Mouse (Mus musculus): ENCODE results near the gene Ntpcr. TPM values are rescaled to one million over a fixed set of nuclear protein-coding genes. Genes with fewer than 3 reads are reported as not detected.

The Ntpcr gene
- polyA plus RNA-seq, 1 experiment from 2014 or later, result 20.6 TPM

- Histone ChIP-seq H3K36me3 (ENCODE audit: control insufficient read depth, insufficient read depth, low read length) (no peaks in the 10 kb centered on the region), H3K27ac (ENCODE audit: low read depth, low read length) (no peak overlapping the region), H3K27me3 (ENCODE audit: control insufficient read depth, insufficient read depth, low read length) (no peaks in the 10 kb centered on the region), H3K4me1 (ENCODE audit: control insufficient read depth, insufficient read depth, low read length) (no peaks in the 10 kb centered on the region), H3K9me3 (ENCODE audit: control insufficient read depth, low read length) (no peaks in the 10 kb centered on the region), H3K4me2 (no peak overlapping the region), H3K4me3 (ENCODE audit: low read depth, low read length) (no peak overlapping the region), H3K9ac (ENCODE audit: low read length) (no peak overlapping the region)
- no peak for DNase-seq (ENCODE audit: low spot score, missing footprints)
- no peak for ATAC-seq (ENCODE audit: low FRiP score)
- WGBS, result 87% methylated on average over 1 of the region's 1 CpGs
These were observed 27.3 kb downstream of the Ntpcr start for GRCm38 (mm10) chr8:125757106-125757496.

- no peaks in the 10 kb centered on the region for H3K36me3 ChIP-seq (ENCODE audit: control insufficient read depth, insufficient read depth, low read length)
- H3K4me2 ChIP-seq, result no peak overlapping the region
- no peak for ATAC-seq (ENCODE audit: low FRiP score)
- H3K4me3 ChIP-seq (ENCODE audit: low read depth, low read length), result no peak overlapping the region
- DNase-seq (ENCODE audit: low spot score, missing footprints), result peak; percentile 91
- H3K9ac ChIP-seq (ENCODE audit: low read length), result no peak overlapping the region
- H3K4me1 ChIP-seq (ENCODE audit: control insufficient read depth, insufficient read depth, low read length), result no peaks in the 10 kb centered on the region
- no peaks in the 10 kb centered on the region for H3K9me3 ChIP-seq (ENCODE audit: control insufficient read depth, low read length)
- 43% methylated on average over 10 of the region's 10 CpGs for WGBS
- no peak overlapping the region for H3K27ac ChIP-seq (ENCODE audit: low read depth, low read length)
- H3K27me3 ChIP-seq (ENCODE audit: control insufficient read depth, insufficient read depth, low read length), result no peaks in the 10 kb centered on the region
These were observed 29.3 kb downstream of the Ntpcr start for GRCm38 (mm10) chr8:125759022-125759421.

GRCm38 (mm10) chr8:125763066-125763786 lies 33.5 kb downstream of the Ntpcr start:
- no peak for ATAC-seq (ENCODE audit: low FRiP score)
- DNase-seq (ENCODE audit: low spot score, missing footprints), result no peak
- Histone ChIP-seq H3K4me1 (ENCODE audit: control insufficient read depth, insufficient read depth, low read length) (no peaks in the 10 kb centered on the region), H3K9me3 (ENCODE audit: control insufficient read depth, low read length) (no peaks in the 10 kb centered on the region), H3K4me3 (ENCODE audit: low read depth, low read length) (no peak overlapping the region), H3K9ac (ENCODE audit: low read length) (no peak overlapping the region), H3K36me3 (ENCODE audit: control insufficient read depth, insufficient read depth, low read length) (no peaks in the 10 kb centered on the region), H3K4me2 (no peak overlapping the region), H3K27ac (ENCODE audit: low read depth, low read length) (no peak overlapping the region), H3K27me3 (ENCODE audit: control insufficient read depth, insufficient read depth, low read length) (no peaks in the 10 kb centered on the region)
- WGBS, result 90% methylated on average over 16 of the region's 16 CpGs

- Histone ChIP-seq H3K9me3 (ENCODE audit: control insufficient read depth, low read length) (no peaks in the 10 kb centered on the region), H3K27ac (ENCODE audit: low read depth, low read length) (no peak overlapping the region), H3K4me3 (ENCODE audit: low read depth, low read length) (no peak overlapping the region), H3K9ac (ENCODE audit: low read length) (no peak overlapping the region), H3K4me2 (no peak overlapping the region), H3K36me3 (ENCODE audit: control insufficient read depth, insufficient read depth, low read length) (no peaks in the 10 kb centered on the region), H3K27me3 (ENCODE audit: control insufficient read depth, insufficient read depth, low read length) (no peaks in the 10 kb centered on the region), H3K4me1 (ENCODE audit: control insufficient read depth, insufficient read depth, low read length) (no peaks in the 10 kb centered on the region; the same call in 1 of the 2 replicates)
- 91% methylated on average over 10 of the region's 10 CpGs for WGBS
- ATAC-seq (ENCODE audit: low FRiP score), result no peak
- no peak for DNase-seq (ENCODE audit: low spot score, missing footprints)
These were observed 38.3 kb downstream of the Ntpcr start for GRCm38 (mm10) chr8:125768079-125768478.

- ATAC-seq (ENCODE audit: low FRiP score) (no peak), DNase-seq (ENCODE audit: low spot score, missing footprints) (no peak)
- Histone ChIP-seq H3K9ac (ENCODE audit: low read length) (no peak overlapping the region), H3K36me3 (ENCODE audit: control insufficient read depth, insufficient read depth, low read length) (no peaks in the 10 kb centered on the region), H3K4me1 (ENCODE audit: control insufficient read depth, insufficient read depth, low read length) (no peaks in the 10 kb centered on the region; the same call in 1 of the 2 replicates), H3K4me3 (ENCODE audit: low read depth, low read length) (no peak overlapping the region), H3K4me2 (no peak overlapping the region), H3K9me3 (ENCODE audit: control insufficient read depth, low read length) (no peaks in the 10 kb centered on the region), H3K27ac (ENCODE audit: low read depth, low read length) (no peak overlapping the region), H3K27me3 (ENCODE audit: control insufficient read depth, insufficient read depth, low read length) (no peaks in the 10 kb centered on the region)
- 73% methylated on average over 2 of the region's 2 CpGs for WGBS
These were observed 42.5 kb downstream of the Ntpcr start for GRCm38 (mm10) chr8:125772300-125772699.

GRCm38 (mm10) chr8:125773281-125773803 lies 43.6 kb downstream of the Ntpcr start:
- DNase-seq (ENCODE audit: low spot score, missing footprints) (no peak), ATAC-seq (ENCODE audit: low FRiP score) (no peak)
- H3K4me2 ChIP-seq, result no peak overlapping the region
- H3K27ac ChIP-seq (ENCODE audit: low read depth, low read length), result no peak overlapping the region
- H3K36me3 ChIP-seq (ENCODE audit: control insufficient read depth, insufficient read depth, low read length), result no peaks in the 10 kb centered on the region
- 46% methylated on average over 7 of the region's 7 CpGs for WGBS
- no peaks in the 10 kb centered on the region for H3K27me3 ChIP-seq (ENCODE audit: control insufficient read depth, insufficient read depth, low read length)
- H3K9ac ChIP-seq (ENCODE audit: low read length), result no peak overlapping the region
- H3K4me3 ChIP-seq (ENCODE audit: low read depth, low read length), result no peak overlapping the region
- H3K4me1 ChIP-seq (ENCODE audit: control insufficient read depth, insufficient read depth, low read length), result no peaks in the 10 kb centered on the region; the same call in 1 of the 2 replicates
- no peaks in the 10 kb centered on the region for H3K9me3 ChIP-seq (ENCODE audit: control insufficient read depth, low read length)

GRCm38 (mm10) chr8:125775031-125775430 lies 45.3 kb downstream of the Ntpcr start:
- no peak overlapping the region for H3K4me3 ChIP-seq (ENCODE audit: low read depth, low read length)
- H3K9ac ChIP-seq (ENCODE audit: low read length), result no peak overlapping the region
- ATAC-seq (ENCODE audit: low FRiP score), result no peak
- no peak for DNase-seq (ENCODE audit: low spot score, missing footprints)
- H3K4me1 ChIP-seq (ENCODE audit: control insufficient read depth, insufficient read depth, low read length), result no peaks in the 10 kb centered on the region; the same call in 1 of the 2 replicates
- H3K36me3 ChIP-seq (ENCODE audit: control insufficient read depth, insufficient read depth, low read length), result no peaks in the 10 kb centered on the region
- WGBS, result 58% methylated on average over 3 of the region's 3 CpGs
- no peak overlapping the region for H3K4me2 ChIP-seq
- no peaks in the 10 kb centered on the region for H3K9me3 ChIP-seq (ENCODE audit: control insufficient read depth, low read length)
- no peaks in the 10 kb centered on the region for H3K27me3 ChIP-seq (ENCODE audit: control insufficient read depth, insufficient read depth, low read length)
- no peak overlapping the region for H3K27ac ChIP-seq (ENCODE audit: low read depth, low read length)

- no peak overlapping the region for H3K27ac ChIP-seq (ENCODE audit: low read depth, low read length)
- no peak overlapping the region for H3K9ac ChIP-seq (ENCODE audit: low read length)
- no peak overlapping the region for H3K4me3 ChIP-seq (ENCODE audit: low read depth, low read length)
- H3K27me3 ChIP-seq (ENCODE audit: control insufficient read depth, insufficient read depth, low read length), result no peaks in the 10 kb centered on the region
- no peaks in the 10 kb centered on the region; the same call in 1 of the 2 replicates for H3K4me1 ChIP-seq (ENCODE audit: control insufficient read depth, insufficient read depth, low read length)
- ATAC-seq (ENCODE audit: low FRiP score) (no peak), DNase-seq (ENCODE audit: low spot score, missing footprints) (no peak)
- H3K4me2 ChIP-seq, result no peak overlapping the region
- no peaks in the 10 kb centered on the region for H3K36me3 ChIP-seq (ENCODE audit: control insufficient read depth, insufficient read depth, low read length)
- 88% methylated on average over 3 of the region's 3 CpGs for WGBS
- H3K9me3 ChIP-seq (ENCODE audit: control insufficient read depth, low read length), result no peaks in the 10 kb centered on the region
These were observed 46.6 kb downstream of the Ntpcr start for GRCm38 (mm10) chr8:125776314-125776713.

GRCm38 (mm10) chr8:125776800-125777199 lies 47.0 kb downstream of the Ntpcr start:
- Histone ChIP-seq H3K27ac (ENCODE audit: low read depth, low read length) (no peak overlapping the region), H3K4me2 (no peak overlapping the region), H3K4me3 (ENCODE audit: low read depth, low read length) (no peak overlapping the region), H3K36me3 (ENCODE audit: control insufficient read depth, insufficient read depth, low read length) (no peaks in the 10 kb centered on the region), H3K9me3 (ENCODE audit: control insufficient read depth, low read length) (no peaks in the 10 kb centered on the region), H3K9ac (ENCODE audit: low read length) (no peak overlapping the region), H3K4me1 (ENCODE audit: control insufficient read depth, insufficient read depth, low read length) (no peaks in the 10 kb centered on the region; the same call in 1 of the 2 replicates), H3K27me3 (ENCODE audit: control insufficient read depth, insufficient read depth, low read length) (no peaks in the 10 kb centered on the region)
- no peak for ATAC-seq (ENCODE audit: low FRiP score)
- 79% methylated on average over 6 of the region's 6 CpGs for WGBS
- no peak for DNase-seq (ENCODE audit: low spot score, missing footprints)

Data from midbrain, embryonic 11.5 days (tissue).